13 mouse cellular contexts compared by ENCODE assay signal in genomic region chr3:105768529-105768928, GRCm38 (mm10). TPM values are rescaled to one million over a fixed set of nuclear protein-coding genes. Genes with fewer than 3 reads are reported as not detected.
DNase-seq lines count a peak whose midpoint lies in the region; ATAC-seq lines count a peak whose summit lies in the region.
"Had no signal": no experiment of that assay in that cellular context is flagged by ENCODE, and none has a peak within 500 bp of the region (broad histone marks: within the 10 kb centered on the region; RNA-seq: fewer than 3 reads in every experiment).

No protein-coding gene starts in this region.

- peaks cover 48% of the 10 kb centered on the region for H3K4me1 ChIP-seq in liver, embryonic 13.5 days (replicated peaks)
- H3K4me1 ChIP-seq in kidney, embryonic 14.5 days (ENCODE audit: control insufficient read depth, insufficient read depth, low read length): no peaks in the 10 kb centered on the region

- ATAC-seq in CD4-positive, CD25-positive, alpha-beta regulatory T cell, adult 4 months: peak; percentile 84
- ATAC-seq in liver, embryonic 13.5 days (ENCODE audit: low read depth): peak; percentile 86
- no peak for ATAC-seq in kidney, embryonic 14.5 days (ENCODE audit: low FRiP score, low TSS enrichment)

- H3K4me3 ChIP-seq in liver, embryonic 13.5 days (replicated peaks): no peak overlapping the region
- no peak overlapping the region for H3K4me3 ChIP-seq in kidney, embryonic 14.5 days (ENCODE audit: low read length)
- H3K4me3 ChIP-seq: lung, embryonic 15.5 days had no signal

- peak overlapping the region; percentile 35 for H3K4me2 ChIP-seq in liver, embryonic 13.5 days
- H3K4me2 ChIP-seq in kidney, embryonic 14.5 days (replicated peaks; ENCODE audit: low read depth, low read length): no peak overlapping the region
- H3K4me2 ChIP-seq: lung, embryonic 15.5 days had no signal

- DNase-seq in c-Kit-positive CD71-positive TER-119-negative erythroid progenitor cells, embryonic 14.5 days (ENCODE audit: low read depth): peak; percentile 41
- peak; percentile 19 for DNase-seq in liver, embryonic 13.5 days
- DNase-seq in thymus, adult 18-20 months: peak; percentile 10 to 22
- no peak for DNase-seq in left cerebral cortex, adult 18-20 months (ENCODE audit: low spot score in 2 of 2)
- DNase-seq in right cerebral cortex, postnatal 4 days: no peak
- DNase-seq: cerebellum, adult 11-12 months; gastrocnemius, postnatal 25 days; heart, postnatal 10 days; kidney, adult 9 months; layer of hippocampus, postnatal 36 days had no signal

- no peaks in the 10 kb centered on the region; the same call in 1 of the 2 replicates for H3K9me3 ChIP-seq in liver, embryonic 13.5 days (replicated peaks)
- H3K9me3 ChIP-seq in kidney, embryonic 14.5 days (ENCODE audit: control insufficient read depth, low read length): no peaks in the 10 kb centered on the region
- H3K9me3 ChIP-seq: lung, embryonic 15.5 days had no signal

- no peaks in the 10 kb centered on the region for H3K27me3 ChIP-seq in liver, embryonic 13.5 days
- no peaks in the 10 kb centered on the region for H3K27me3 ChIP-seq in kidney, embryonic 14.5 days (ENCODE audit: control insufficient read depth, insufficient read depth, low read length)
- H3K27me3 ChIP-seq: lung, embryonic 15.5 days had no signal

- H3K36me3 ChIP-seq in liver, embryonic 13.5 days: 0 out of 2 replicates have a peak, but pooled peaks cover 5% of the 10 kb centered on the region
- no peaks in the 10 kb centered on the region for H3K36me3 ChIP-seq in kidney, embryonic 14.5 days (ENCODE audit: control insufficient read depth, insufficient read depth, low read length)
- H3K36me3 ChIP-seq: lung, embryonic 15.5 days had no signal

- WGBS in liver, embryonic 13.5 days (ENCODE audit: insufficient replicate concordance): 12% methylated on average over 6 of the region's 6 CpGs
- 89% methylated on average over 6 of the region's 6 CpGs for WGBS in kidney, embryonic 14.5 days

- H3K9ac ChIP-seq in liver, embryonic 13.5 days: peak overlapping the region; percentile 22; the same call in 1 of the 2 replicates
- H3K9ac ChIP-seq in kidney, embryonic 14.5 days (ENCODE audit: low read depth, low read length): no peak overlapping the region
- H3K9ac ChIP-seq: lung, embryonic 15.5 days had no signal

- peak overlapping the region; percentile 15; the same call in 1 of the 2 replicates for H3K27ac ChIP-seq in liver, embryonic 13.5 days
- H3K27ac ChIP-seq in kidney, embryonic 14.5 days (ENCODE audit: low read depth, low read length): no peak overlapping the region
- H3K27ac ChIP-seq: lung, embryonic 15.5 days had no signal

RNA-seq across cellular contexts. Expression of gene Rap1a, which starts 32.6 kb away (rescaled TPM):
- polyA plus RNA-seq in CD4-positive, CD25-positive, alpha-beta regulatory T cell, adult 4 months (2017; shearing (Covaris generic)): 100 to 1,000 TPM; 120 to 139 TPM
- 119 and 149 TPM in 2 replicates for polyA plus RNA-seq in liver, embryonic 13.5 days (2015; fragmentation: Nextera tagmentation; extraction: Ambion mirVana)
- 89.0 and 141 TPM in 2 replicates for polyA plus RNA-seq in kidney, embryonic 14.5 days (2014; fragmentation: Nextera tagmentation; extraction: Ambion mirVana)
- 10 to 100 TPM; 61.0 to 63.1 TPM for total RNA-seq in left cerebral cortex, adult 18-20 months (2021)

Comparison
In these comparisons a context has a peak if more than half of its experiments do, and no peak if none do; other contexts are left out.
1. DNase-seq: peak in c-Kit-positive CD71-positive TER-119-negative erythroid progenitor cells, embryonic 14.5 days (single experiment), liver, embryonic 13.5 days (single experiment) and thymus, adult 18-20 months (2 of 2); none in left cerebral cortex, adult 18-20 months (0 of 2) and right cerebral cortex, postnatal 4 days (single experiment).